Mouse (Mus musculus) layer of hippocampus, adult 18-20 months (tissue): Measurements from ENCODE around the gene Hemk1. TPM values are rescaled to one million over a fixed set of nuclear protein-coding genes. Genes with fewer than 3 reads are reported as not detected.
"Not testable (repeated sequence)": the region's sequence is repeated elsewhere in the genome, so short reads cannot be mapped to it uniquely, and the experiment has no call there.

Experiments
- DNase-seq, 2 experiments: peaks; one replicate each; pipeline ENCODE4 v3.0.0; 2022; ENCODE audit warnings: low spot score in 2 of 2
- total RNA-seq, 2 experiments: library from RNA; stranded (reverse); gene quantifications; 2 replicates each; pipeline ENCODE4 v1.2.3; 2021

The Hemk1 gene
- total RNA-seq, 2 experiments from 2014 or later: 14.5 to 14.9 TPM

- DNase-seq: no peak
These were observed 29.0 kb downstream of the Hemk1 start for GRCm38 (mm10) chr9:107309171-107309570.

- no peak for DNase-seq
These were observed 29.7 kb downstream of the Hemk1 start for GRCm38 (mm10) chr9:107308346-107309000.

GRCm38 (mm10) chr9:107307886-107308285, 30.3 kb downstream of the Hemk1 start:
- DNase-seq: peak in 1 of 2 experiments; percentile 40

DNA sequence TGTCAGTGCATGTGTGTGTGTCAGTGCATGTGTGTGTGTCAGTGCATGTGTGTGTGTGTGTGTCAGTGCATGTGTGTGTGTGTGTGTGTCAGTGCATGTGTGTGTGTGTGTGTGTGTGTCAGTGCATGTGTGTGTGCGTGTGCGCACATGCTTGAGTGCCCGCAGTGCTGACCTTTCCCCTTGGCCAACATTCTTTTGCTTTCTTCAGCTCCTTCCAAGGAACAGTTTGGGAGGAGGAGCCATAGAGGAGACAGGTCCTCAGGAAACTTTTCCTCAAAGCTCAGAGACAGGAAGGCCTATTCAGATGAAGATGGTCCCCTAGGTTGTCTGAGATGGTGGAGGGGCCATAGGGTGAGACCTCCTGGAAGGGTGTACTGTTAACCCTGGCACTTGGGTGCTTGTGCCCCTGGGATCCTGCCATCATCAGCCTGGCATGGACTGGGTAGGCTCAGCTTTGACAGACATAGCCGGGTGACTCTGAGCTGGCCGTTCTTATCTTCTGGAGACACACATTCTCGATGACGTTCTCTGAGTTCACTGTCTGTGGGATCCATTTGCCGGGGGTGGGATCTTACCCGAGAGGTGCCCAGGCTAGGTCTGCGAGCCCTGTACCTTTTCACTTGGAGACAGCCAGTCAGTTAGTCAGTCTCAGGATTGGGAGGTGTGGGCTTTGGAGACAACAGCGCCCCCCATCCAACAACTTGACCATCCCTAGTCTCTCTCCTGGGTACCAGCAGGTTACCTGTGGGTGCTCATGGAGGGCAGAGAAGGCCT, 30.9 kb downstream of the Hemk1 start:
- no peak for DNase-seq

DNA sequence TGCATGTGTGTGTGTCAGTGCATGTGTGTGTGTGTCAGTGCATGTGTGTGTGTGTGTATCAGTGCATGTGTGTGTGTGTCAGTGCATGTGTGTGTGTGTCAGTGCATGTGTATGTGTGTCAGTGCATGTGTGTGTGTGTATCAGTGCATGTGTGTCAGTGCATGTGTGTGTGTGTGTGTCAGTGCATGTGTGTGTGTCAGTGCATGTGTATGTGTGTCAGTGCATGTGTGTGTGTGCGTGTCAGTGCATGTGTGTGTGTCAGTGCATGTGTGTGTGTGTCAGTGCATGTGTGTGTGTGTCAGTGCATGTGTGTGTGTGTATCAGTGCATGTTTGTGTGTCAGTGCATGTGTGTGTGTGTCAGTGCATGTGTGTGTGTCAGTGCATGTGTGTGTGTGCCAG, 31.5 kb downstream of the Hemk1 start:
- not testable (repeated sequence) for DNase-seq

GRCm38 (mm10) chr9:107305601-107306542, 32.3 kb downstream of the Hemk1 start:
- DNase-seq: no peak

- no peak for DNase-seq
These were observed 33.1 kb downstream of the Hemk1 start for GRCm38 (mm10) chr9:107305012-107305411.

GRCm38 (mm10) chr9:107304383-107304782, 33.8 kb downstream of the Hemk1 start:
- DNase-seq: no peak

DNA sequence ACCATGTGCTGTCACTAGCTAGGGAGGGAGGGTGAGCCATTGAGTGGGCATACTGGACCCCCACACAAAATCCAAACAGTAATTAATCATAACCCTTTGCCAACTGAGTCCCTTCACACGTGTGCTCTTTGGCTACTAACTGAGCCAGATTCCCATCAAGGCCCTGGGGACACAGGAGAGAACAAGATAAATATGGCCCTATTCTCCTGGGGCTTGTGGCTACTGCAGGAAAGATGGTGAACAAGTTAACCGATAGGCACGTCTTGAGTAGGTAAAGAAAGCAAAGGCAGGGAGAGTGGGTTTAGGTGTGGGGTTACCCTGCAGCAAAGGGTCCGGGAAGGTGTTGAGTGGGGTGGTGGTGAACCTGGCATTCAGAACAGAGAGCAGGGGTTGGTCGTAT, 34.2 kb downstream of the Hemk1 start:
- DNase-seq: no peak

- DNase-seq: no peak
These were observed 34.9 kb downstream of the Hemk1 start for GRCm38 (mm10) chr9:107303121-107303820.

GRCm38 (mm10) chr9:107302592-107302991, 35.6 kb downstream of the Hemk1 start:
- DNase-seq: no peak

- no peak for DNase-seq
These were observed 36.4 kb downstream of the Hemk1 start for GRCm38 (mm10) chr9:107301554-107302331.

DNA sequence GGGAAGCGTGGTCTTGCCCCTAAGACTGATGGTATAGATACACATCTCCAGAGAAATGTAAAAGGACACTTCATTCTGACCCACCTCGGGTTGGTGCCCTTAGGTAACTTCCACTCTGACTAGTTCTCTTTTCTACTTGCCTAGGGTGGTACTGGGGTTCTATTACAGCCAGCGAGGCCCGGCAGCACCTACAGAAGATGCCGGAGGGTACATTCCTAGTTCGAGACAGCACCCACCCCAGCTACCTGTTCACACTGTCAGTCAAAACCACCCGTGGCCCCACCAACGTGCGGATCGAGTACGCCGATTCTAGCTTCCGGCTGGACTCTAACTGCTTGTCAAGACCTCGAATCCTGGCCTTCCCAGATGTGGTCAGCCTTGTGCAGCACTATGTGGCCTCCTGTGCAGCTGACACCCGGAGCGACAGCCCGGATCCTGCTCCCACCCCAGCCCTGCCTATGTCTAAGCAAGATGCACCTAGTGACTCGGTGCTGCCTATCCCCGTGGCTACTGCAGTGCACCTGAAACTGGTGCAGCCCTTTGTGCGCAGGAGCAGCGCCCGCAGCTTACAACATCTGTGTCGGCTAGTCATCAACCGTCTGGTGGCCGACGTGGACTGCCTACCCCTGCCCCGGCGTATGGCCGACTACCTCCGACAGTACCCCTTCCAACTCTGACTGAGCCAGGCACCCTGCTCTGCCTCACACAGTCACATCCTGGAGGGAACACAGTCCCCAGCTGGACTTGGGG, 37.8 kb downstream of the Hemk1 start:
- DNase-seq: no peak

DNA sequence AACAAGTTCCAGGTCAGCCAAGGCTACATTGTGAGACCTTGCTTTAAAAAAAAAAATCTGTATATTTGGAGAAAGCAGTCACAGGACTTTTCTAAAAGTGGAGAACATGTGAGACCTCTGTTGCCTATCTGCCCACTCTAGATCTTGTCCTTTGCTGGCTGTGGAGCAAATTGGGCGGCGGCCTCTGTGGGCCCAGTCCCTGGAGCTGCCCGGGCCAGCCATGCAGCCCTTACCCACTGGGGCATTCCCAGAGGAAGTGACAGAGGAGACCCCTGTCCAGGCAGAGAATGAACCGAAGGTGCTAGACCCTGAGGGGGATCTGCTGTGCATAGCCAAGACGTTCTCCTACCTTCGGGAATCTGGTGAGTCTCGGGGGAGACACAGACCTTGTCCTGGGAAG, 38.4 kb downstream of the Hemk1 start:
- DNase-seq: no peak

DNA sequence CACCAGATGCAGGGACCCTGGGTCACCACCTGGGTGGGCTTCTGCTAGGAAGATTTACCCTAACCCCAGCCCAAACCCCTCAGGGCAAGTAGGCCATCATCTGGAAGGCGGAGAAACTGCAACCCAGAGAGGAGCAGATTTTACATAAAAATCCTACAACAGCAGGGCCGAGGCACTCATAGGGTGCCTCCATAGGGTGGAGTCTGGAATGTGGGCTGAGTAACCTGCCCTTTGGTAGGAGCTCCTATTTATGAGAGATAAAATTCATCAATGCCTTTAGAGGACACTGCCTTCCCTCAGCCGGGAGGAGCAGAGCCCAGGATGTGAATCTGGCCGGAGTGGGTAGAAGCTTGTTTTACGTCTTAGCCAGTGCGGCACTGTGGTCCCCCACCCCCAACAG, 39.3 kb downstream of the Hemk1 start:
- no peak for DNase-seq

DNA sequence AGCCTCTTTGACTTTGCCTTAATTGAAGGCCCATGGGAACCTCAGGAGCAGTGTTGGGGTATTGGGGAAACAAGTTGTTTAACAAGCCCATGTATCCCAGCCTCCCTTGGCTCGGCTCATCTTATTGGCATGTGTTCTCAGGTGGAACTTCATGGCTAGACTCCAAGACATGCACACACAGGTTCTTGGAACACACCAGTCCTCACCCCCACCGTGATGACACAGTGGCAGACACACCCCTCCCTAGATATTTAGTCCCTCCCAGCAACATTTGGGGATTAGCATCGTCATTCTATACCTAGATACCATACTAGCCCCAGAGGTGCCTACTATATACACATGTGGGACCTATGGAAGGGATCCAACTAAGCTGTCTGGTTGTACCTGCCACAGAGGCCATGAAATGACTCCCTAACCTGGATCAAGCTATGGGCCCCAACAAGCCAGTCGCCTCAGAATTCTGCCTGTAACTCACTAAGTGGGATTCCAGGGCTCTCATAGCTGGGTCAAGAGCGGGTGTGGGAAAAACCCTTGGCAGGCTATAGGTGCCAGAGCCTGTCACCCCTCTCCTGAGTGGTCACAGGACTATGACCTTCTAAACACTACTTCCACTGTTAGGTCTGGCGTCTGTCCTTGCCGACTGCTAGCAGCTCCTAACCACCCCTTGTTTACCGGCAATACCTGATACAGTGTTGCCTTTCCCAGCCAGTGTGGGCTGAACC, 39.9 kb downstream of the Hemk1 start:
- DNase-seq: no peak

- no peak for DNase-seq
These were observed 40.5 kb downstream of the Hemk1 start for GRCm38 (mm10) chr9:107297658-107298057.

GRCm38 (mm10) chr9:107297059-107297458, 41.1 kb downstream of the Hemk1 start:
- DNase-seq: no peak

DNA sequence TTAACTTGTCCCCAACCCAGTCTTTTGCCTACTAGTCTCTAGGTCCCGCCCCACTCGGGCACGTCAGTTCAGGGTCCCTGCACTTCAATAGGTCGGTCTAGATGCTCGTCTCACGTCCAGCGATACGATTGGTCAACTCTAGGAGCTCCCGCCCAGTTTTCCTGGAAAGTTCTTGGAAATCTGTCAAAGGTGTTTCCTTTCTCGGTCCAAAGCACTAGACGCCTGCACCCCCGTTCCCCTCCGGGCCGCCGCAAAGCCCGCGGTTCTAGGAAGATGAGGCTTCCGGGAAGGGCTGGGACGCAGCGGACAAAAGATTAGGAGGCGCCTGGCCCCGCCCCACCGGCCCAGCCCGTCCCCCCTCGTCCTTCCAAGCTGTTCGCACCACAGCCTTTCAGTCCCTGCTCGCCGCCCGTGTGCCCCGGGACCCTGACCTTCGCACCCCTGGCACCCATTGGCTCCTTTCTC, 41.6 kb downstream of the Hemk1 start:
- DNase-seq: peak; percentile 81 to 96
